Mouse (Mus musculus) liver, embryonic 11.5 days (tissue): ENCODE results near the gene Gm3005. TPM values are rescaled to one million over a fixed set of nuclear protein-coding genes. Genes with fewer than 3 reads are reported as not detected.
"Not testable (repeated sequence)": the region's sequence is repeated elsewhere in the genome, so short reads cannot be mapped to it uniquely, and the experiment has no call there.

Source experiments
- ATAC-seq: fragments of 200-750 bp; cut with Nextera tagmentation; replicated peaks from 2 replicates; pipeline ENCODE4 v1.8.0; 2017; ENCODE audit warnings: moderate number of reproducible peaks, mild to moderate bottlenecking, moderate TSS enrichment, moderate library complexity; ENCODE audit not compliant: low FRiP score
- DNase-seq: peaks from one replicate; pipeline ENCODE4 v3.0.0-alpha.2; 2017; ENCODE audit warnings: low spot score
- H3K27ac ChIP-seq: fragments of 300-500 bp; sonication (generic); 2 replicates; pipeline ENCODE4 v1.5.1; 2014; ENCODE audit warnings: mild to moderate bottlenecking, low read depth, low read length, control low read depth
- H3K27me3 ChIP-seq: fragments of 300-500 bp; sonication (generic); replicated peaks from 2 replicates; pipeline ENCODE4 v1.6.1; 2014; ENCODE audit warnings: low read length, mixed read lengths; ENCODE audit not compliant: control insufficient read depth, insufficient read depth
- H3K36me3 ChIP-seq: fragments of 300-500 bp; sonication (generic); 2 replicates; pipeline ENCODE4 v1.6.1; 2014; ENCODE audit warnings: mild to moderate bottlenecking, low read length, moderate library complexity, mixed read lengths; ENCODE audit not compliant: control insufficient read depth, insufficient read depth
- H3K4me1 ChIP-seq: fragments of 300-500 bp; sonication (generic); replicated peaks from 2 replicates; pipeline ENCODE4 v1.6.1; 2014; ENCODE audit warnings: low read length, mixed read lengths; ENCODE audit not compliant: control insufficient read depth, insufficient read depth
- H3K4me2 ChIP-seq: fragments of 300-500 bp; sonication (generic); 2 replicates; pipeline ENCODE4 v1.6.1; 2014; ENCODE audit warnings: mild to moderate bottlenecking, control low read depth, moderate library complexity
- H3K4me3 ChIP-seq: fragments of 300-500 bp; sonication (generic); 2 replicates; pipeline ENCODE4 v1.5.1; 2014; ENCODE audit warnings: low read depth, low read length, control low read depth
- H3K9ac ChIP-seq: fragments of 300-500 bp; sonication (generic); 2 replicates; pipeline ENCODE4 v1.6.1; 2014; ENCODE audit warnings: low read depth, low read length, control low read depth
- H3K9me3 ChIP-seq: fragments of 300-500 bp; sonication (generic); 2 replicates; pipeline ENCODE4 v1.6.1; 2016; ENCODE audit warnings: low read length, inconsistent platforms, mixed read lengths; ENCODE audit not compliant: control insufficient read depth
- WGBS: fragments of 180-500 bp; shearing (Covaris S2); extraction: QIAGEN DNeasy Blood & Tissue Kit; methylation state at CpG from one replicate; pipeline ENCODE4 v1.1.7; 2014; 5-methylcytosine and 5-hydroxymethylcytosine counted together
- polyA plus RNA-seq: library from polyadenylated mRNA; unstranded; fragments of >200 nt; fragmentation: Nextera tagmentation; extraction: Ambion mirVana; gene quantifications from 2 replicates; pipeline ENCODE4 v1.2.1, GENCODE M21; 2014

The Gm3005 gene
- polyA plus RNA-seq = 0.99 TPM in 1 of 2 replicates, not detected in the other

GRCm38 (mm10) chr14:3427803-3428202 is at the start of gene Gm3005:
Gene Gm3005, plus strand, starts transcription at chr14:3428103.
- ATAC-seq, DNase-seq, H3K9me3 ChIP-seq, H3K4me1 ChIP-seq, H3K36me3 ChIP-seq, H3K27me3 ChIP-seq, H3K4me2 ChIP-seq, H3K9ac ChIP-seq, H3K27ac ChIP-seq, H3K4me3 ChIP-seq: not testable (repeated sequence)
- WGBS = no CpG with 5 or more reads among the region's 2 CpGs

DNA sequence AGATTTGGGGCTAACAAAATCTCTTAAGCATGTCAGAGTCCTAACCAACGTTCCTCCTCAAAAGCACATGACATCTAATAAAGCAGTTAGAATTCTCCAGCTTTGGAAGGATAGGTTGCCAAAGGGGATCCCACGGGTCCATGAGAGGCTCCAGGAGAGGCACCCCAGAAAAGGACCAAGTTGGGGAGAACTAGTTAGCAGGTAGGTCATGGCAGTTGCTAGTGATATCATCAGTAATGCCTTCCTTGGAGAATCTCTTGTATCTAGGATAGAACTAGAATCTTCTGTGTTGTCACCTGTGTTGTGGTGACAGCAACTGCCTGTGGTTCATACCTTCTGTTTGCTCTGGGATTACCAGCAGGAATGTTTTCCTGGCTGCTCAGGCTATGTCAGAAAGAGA is 33.1 kb upstream of the Gm3005 start, which contains the start of gene Gm10413:
TSS of gene Gm10413 (plus strand) at position 301 of the 400 bp plus-strand sequence.
- not testable (repeated sequence) for ATAC-seq, H3K4me2 ChIP-seq, H3K9me3 ChIP-seq, H3K4me3 ChIP-seq, DNase-seq, H3K9ac ChIP-seq, H3K27ac ChIP-seq, H3K4me1 ChIP-seq, H3K36me3 ChIP-seq, H3K27me3 ChIP-seq
- WGBS = no CpG with 5 or more reads among the region's 2 CpGs

DNA sequence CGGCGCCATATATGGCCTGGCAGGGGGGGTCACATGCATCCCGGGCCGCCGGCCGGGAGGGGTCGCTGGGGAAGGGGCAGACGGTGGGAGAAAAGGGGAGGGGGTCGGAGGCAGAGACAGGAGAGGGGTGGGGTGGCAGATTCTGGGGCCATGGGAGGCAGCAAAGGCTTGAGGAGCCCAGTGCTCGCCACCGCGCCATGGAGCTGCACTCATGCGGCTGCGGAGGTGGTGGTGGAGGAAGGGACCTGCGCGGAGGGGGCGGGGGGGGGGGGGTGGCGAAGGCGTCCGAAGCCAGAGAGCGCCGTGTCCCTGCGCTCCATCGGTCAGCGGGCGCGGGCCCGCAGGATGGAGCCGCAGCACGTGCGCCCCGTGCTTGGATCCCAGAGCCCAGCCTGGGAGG is 15.6 kb upstream of the Gm3005 start, which contains the start of gene Gm10409:
TSS of gene Gm10409 (plus strand) at position 301 of the 400 bp plus-strand sequence.
- not testable (repeated sequence) for H3K27ac ChIP-seq, H3K27me3 ChIP-seq, H3K4me1 ChIP-seq, H3K9me3 ChIP-seq, H3K36me3 ChIP-seq, DNase-seq, ATAC-seq, H3K9ac ChIP-seq, H3K4me3 ChIP-seq, H3K4me2 ChIP-seq
- no CpG with 5 or more reads among the region's 32 CpGs for WGBS

- H3K9ac ChIP-seq, DNase-seq, H3K9me3 ChIP-seq, H3K27ac ChIP-seq, H3K4me3 ChIP-seq, H3K4me1 ChIP-seq, H3K4me2 ChIP-seq, ATAC-seq, H3K27me3 ChIP-seq, H3K36me3 ChIP-seq: not testable (repeated sequence)
- no CpG with 5 or more reads among the region's 3 CpGs for WGBS
These were observed 21.2 kb downstream of the Gm3005 start, which contains the start of gene Gm10408 for GRCm38 (mm10) chr14:3449079-3449478. Gene Gm10408, plus strand, starts transcription at chr14:3449379.

DNA sequence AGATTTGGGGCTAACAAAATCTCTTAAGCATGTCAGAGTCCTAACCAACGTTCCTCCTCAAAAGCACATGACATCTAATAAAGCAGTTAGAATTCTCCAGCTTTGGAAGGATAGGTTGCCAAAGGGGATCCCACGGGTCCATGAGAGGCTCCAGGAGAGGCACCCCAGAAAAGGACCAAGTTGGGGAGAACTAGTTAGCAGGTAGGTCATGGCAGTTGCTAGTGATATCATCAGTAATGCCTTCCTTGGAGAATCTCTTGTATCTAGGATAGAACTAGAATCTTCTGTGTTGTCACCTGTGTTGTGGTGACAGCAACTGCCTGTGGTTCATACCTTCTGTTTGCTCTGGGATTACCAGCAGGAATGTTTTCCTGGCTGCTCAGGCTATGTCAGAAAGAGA is 206.3 kb downstream of the Gm3005 start, which contains the start of gene Gm3012:
TSS of gene Gm3012 (plus strand) at position 301 of the 400 bp plus-strand sequence.
- not testable (repeated sequence) for DNase-seq
- WGBS = no CpG with 5 or more reads among the region's 2 CpGs

More for the DNA sequence above, 206.3 kb downstream of the Gm3005 start, which contains the start of gene Gm3012:
- not testable (repeated sequence) for H3K36me3 ChIP-seq, H3K4me1 ChIP-seq, H3K27me3 ChIP-seq, H3K4me3 ChIP-seq, H3K9me3 ChIP-seq, H3K9ac ChIP-seq, H3K4me2 ChIP-seq, ATAC-seq, H3K27ac ChIP-seq

Other genes starting within 250 kb of the Gm3005 start
- gene Gm5795, start 239.8 kb upstream of the Gm3005 start, polyA plus RNA-seq = not detected in 2 replicates
- 2.4 and 2.7 TPM in 2 replicates for gene D830030K20Rik, start 219.6 kb upstream of the Gm3005 start, polyA plus RNA-seq
- not detected in 2 replicates for gene Gm2956, start 95.5 kb upstream of the Gm3005 start, polyA plus RNA-seq
- gene Gm10413, start 33.0 kb upstream of the Gm3005 start, polyA plus RNA-seq = not detected in 2 replicates
- 0.40 and 0.43 TPM in 2 replicates for gene Gm10409, start 15.5 kb upstream of the Gm3005 start, polyA plus RNA-seq
- gene Gm10408, start 21.3 kb downstream of the Gm3005 start, polyA plus RNA-seq = not detected in 2 replicates
- not detected in 2 replicates for gene Gm3012, start 206.4 kb downstream of the Gm3005 start, polyA plus RNA-seq
- 0.40 and 0.43 TPM in 2 replicates for gene Gm3020, start 223.9 kb downstream of the Gm3005 start, polyA plus RNA-seq